In genomic region chr13:45473311-45473710, GRCm38 (mm10) we compare ENCODE assay signal across 22 mouse cellular contexts. TPM values are rescaled to one million over a fixed set of nuclear protein-coding genes. Genes with fewer than 3 reads are reported as not detected.
DNase-seq lines count a peak whose midpoint lies in the region; ATAC-seq and TF ChIP-seq lines count a peak whose summit lies in the region.
"Had no signal": no experiment of that assay in that cellular context is flagged by ENCODE, and none has a peak within 500 bp of the region (broad histone marks: within the 10 kb centered on the region; RNA-seq: fewer than 3 reads in every experiment).

No protein-coding gene starts in this region.

- no peaks in the 10 kb centered on the region; the same call in 1 of the 2 replicates for H3K36me3 ChIP-seq in heart, adult 2 months (ENCODE audit: control insufficient read depth, insufficient read depth, low read length)
- H3K36me3 ChIP-seq: embryonic facial prominence, embryonic 13.5 days; G1E; heart, embryonic 15.5 days; hindbrain, embryonic 13.5 days; intestine, embryonic 15.5 days had no signal

- H3K27ac ChIP-seq in heart, adult 2 months = no peak overlapping the region
- H3K27ac ChIP-seq: embryonic facial prominence, embryonic 13.5 days; heart, embryonic 15.5 days; hindbrain, embryonic 13.5 days; hindbrain, postnatal 0 days; intestine, embryonic 15.5 days had no signal

- H3K9ac ChIP-seq in heart, adult 2 months (ENCODE audit: low read depth, low read length) = no peak overlapping the region
- H3K9ac ChIP-seq: embryonic facial prominence, embryonic 13.5 days; heart, embryonic 15.5 days; hindbrain, embryonic 13.5 days; intestine, embryonic 15.5 days had no signal

- TF ChIP-seq CTCF in heart, adult 2 months (IDR thresholded peaks at IDR 0.05) = no peak

- intact Hi-C loops in heart, adult 2 months (cut with DNase I) = no loop called here

- 65% methylated on average over 10 of the region's 10 CpGs for WGBS in heart, adult 2 months

- ATAC-seq in megakaryocyte, adult 5-6 weeks (ENCODE audit: poor library complexity, severe bottlenecking) = no peak
- ATAC-seq: activated CD4-positive, CD25-positive, alpha-beta regulatory T cell, adult 4 months; hindbrain, postnatal 0 days; intestine, embryonic 15.5 days; Patski had no signal

- peaks cover 2% of the 10 kb centered on the region; the same call in 1 of the 2 replicates for H3K4me1 ChIP-seq in heart, adult 2 months (ENCODE audit: control insufficient read depth, insufficient read depth, low read length)

- TF ChIP-seq EP300 in heart, adult 2 months (IDR thresholded peaks at IDR 0.05; ENCODE audit: insufficient read depth, low read depth, low read length) = no peak

- peak; percentile 87 for DNase-seq in heart, adult 11 months
- DNase-seq in heart, adult 2 months = no peak
- DNase-seq in MN1 (ENCODE audit: low spot score) = peak; percentile 57
- DNase-seq in Muller cell, postnatal 12 days (ENCODE audit: inconsistent ontology term) = peak; percentile 66
- peak; percentile 83 for DNase-seq in retina, embryonic 14.5 days (ENCODE audit: low spot score)
- DNase-seq in embryo, embryonic 10.5 days (ENCODE audit: low spot score) = no peak
- DNase-seq: adrenal gland, postnatal 14 days; cerebellum, adult 2 months; cerebellum, postnatal 10 days; gastrocnemius, postnatal 36 days; heart, adult 18-20 months; heart, postnatal 14 days; kidney, adult 8-10 months had no signal

- H3K27me3 ChIP-seq in heart, adult 2 months (ENCODE audit: control insufficient read depth, insufficient read depth, low read length) = no peaks in the 10 kb centered on the region
- H3K27me3 ChIP-seq: embryonic facial prominence, embryonic 13.5 days; heart, embryonic 15.5 days; intestine, embryonic 15.5 days; Patski had no signal

- H3K4me3 ChIP-seq in heart, adult 2 months = no peak overlapping the region
- H3K4me3 ChIP-seq: embryonic facial prominence, embryonic 13.5 days; heart, embryonic 15.5 days; hindbrain, embryonic 13.5 days; intestine, embryonic 15.5 days had no signal

- no peaks in the 10 kb centered on the region for H3K79me2 ChIP-seq in heart, adult 2 months (replicated peaks; ENCODE audit: control insufficient read depth, insufficient read depth, low read length)

- no peak for TF ChIP-seq POLR2A in heart, adult 2 months (IDR thresholded peaks at IDR 0.05; ENCODE audit: insufficient read depth, low read depth, low read length)

RNA-seq across cellular contexts. Expression of gene Gmpr, which starts 33.9 kb away (rescaled TPM):
- total RNA-seq in heart, adult 2 months (2021) = 100 to 1,000 TPM; 139 to 158 TPM
- polyA plus RNA-seq in heart, adult 2 months (2012; rRNA removed) = 171 and 198 TPM in 2 replicates
- total RNA-seq in megakaryocyte, adult 5-6 weeks (2015) = 1.7 and 2.0 TPM in 2 replicates
- 1.0 and 1.1 TPM in 2 replicates for total RNA-seq in megakaryocyte, adult 5-6 weeks (2017)
- polyA plus RNA-seq: activated CD4-positive, CD25-positive, alpha-beta regulatory T cell, adult 4 months had no signal

Comparison
In these comparisons a context has a peak if more than half of its experiments do, and no peak if none do; other contexts are left out.
1. DNase-seq: peak in heart, adult 11 months (single experiment), MN1 (single experiment), Muller cell, postnatal 12 days (single experiment) and retina, embryonic 14.5 days (single experiment); none in heart, adult 2 months (0 of 2) and embryo, embryonic 10.5 days (single experiment).
2. RNA of gene Gmpr, which starts 33.9 kb away (total RNA-seq): 139 to 158 TPM in heart, adult 2 months; 1.0 to 2.0 TPM in megakaryocyte, adult 5-6 weeks; every median in the first group is over 10 times any median in the second.